Mouse (Mus musculus): ENCODE results near the gene Gm8720. TPM values are rescaled to one million over a fixed set of nuclear protein-coding genes. Genes with fewer than 3 reads are reported as not detected.
"Not testable (repeated sequence)": the region's sequence is repeated elsewhere in the genome, so short reads cannot be mapped to it uniquely, and the experiment has no call there.

The Gm8720 gene
- not detected in 2 replicates for polyA plus RNA-seq (2015; fragmentation: Nextera tagmentation; extraction: Ambion mirVana)

GRCm38 (mm10) chr7:23067356-23067755 lies at the start of gene Gm8720:
TSS of gene Gm8720 (minus strand) at chr7:23067456.
- not testable (repeated sequence) for H3K4me3 ChIP-seq; H3K27ac ChIP-seq (replicated peaks); H3K9me3 ChIP-seq; ATAC-seq (ENCODE audit: low read depth); H3K9ac ChIP-seq; H3K36me3 ChIP-seq; H3K4me1 ChIP-seq (replicated peaks); H3K27me3 ChIP-seq; H3K4me2 ChIP-seq
- no CpG with 5 or more reads among the region's 1 CpGs for WGBS

- not testable (repeated sequence) for H3K9ac ChIP-seq; H3K27me3 ChIP-seq; H3K4me3 ChIP-seq; H3K27ac ChIP-seq (replicated peaks); H3K9me3 ChIP-seq; H3K4me2 ChIP-seq; H3K4me1 ChIP-seq (replicated peaks); ATAC-seq (ENCODE audit: low read depth); H3K36me3 ChIP-seq
- WGBS: no CpG with 5 or more reads among the region's 1 CpGs
Observed at GRCm38 (mm10) chr7:23055240-23055639, 12.0 kb downstream of the Gm8720 start, which contains the start of gene Vmn1r163. TSS of gene Vmn1r163 (plus strand) at chr7:23055540.

GRCm38 (mm10) chr7:23019823-23020222 lies 47.4 kb downstream of the Gm8720 start, which contains the start of gene Gm4216:
TSS of gene Gm4216 (minus strand) at chr7:23019923.
- H3K4me3 ChIP-seq; H3K4me2 ChIP-seq; H3K9ac ChIP-seq; H3K27me3 ChIP-seq; H3K9me3 ChIP-seq; ATAC-seq (ENCODE audit: low read depth); H3K36me3 ChIP-seq; H3K27ac ChIP-seq (replicated peaks); H3K4me1 ChIP-seq (replicated peaks): not testable (repeated sequence)
- no CpG with 5 or more reads among the region's 3 CpGs for WGBS

Other genes with a start within 250 kb of the Gm8720 start
- not detected in 2 replicates for gene Vmn1r159, start 223.9 kb downstream of the Gm8720 start, polyA plus RNA-seq (2015; fragmentation: Nextera tagmentation; extraction: Ambion mirVana)
- gene Vmn1r160, start 196.2 kb downstream of the Gm8720 start, polyA plus RNA-seq (2015; fragmentation: Nextera tagmentation; extraction: Ambion mirVana): not detected in 2 replicates
- not detected in 2 replicates for gene Gm4214, start 82.8 kb downstream of the Gm8720 start, polyA plus RNA-seq (2015; fragmentation: Nextera tagmentation; extraction: Ambion mirVana)
- not detected in 2 replicates for gene Gm4216, start 47.5 kb downstream of the Gm8720 start, polyA plus RNA-seq (2015; fragmentation: Nextera tagmentation; extraction: Ambion mirVana)
- gene Vmn1r163, start 11.9 kb downstream of the Gm8720 start, polyA plus RNA-seq (2015; fragmentation: Nextera tagmentation; extraction: Ambion mirVana): not detected in 2 replicates
- not detected in 2 replicates for gene Gm10662, start 77.0 kb upstream of the Gm8720 start, polyA plus RNA-seq (2015; fragmentation: Nextera tagmentation; extraction: Ambion mirVana)
- gene Vmn1r165, start 149.9 kb upstream of the Gm8720 start, polyA plus RNA-seq (2015; fragmentation: Nextera tagmentation; extraction: Ambion mirVana): not detected in 2 replicates
- gene Vmn1r166, start 184.2 kb upstream of the Gm8720 start, polyA plus RNA-seq (2015; fragmentation: Nextera tagmentation; extraction: Ambion mirVana): not detected in 2 replicates
- gene Gm6902, start 211.4 kb upstream of the Gm8720 start, polyA plus RNA-seq (2015; fragmentation: Nextera tagmentation; extraction: Ambion mirVana): not detected in 2 replicates
- not detected in 2 replicates for gene Nlrp4e, start 233.7 kb upstream of the Gm8720 start, polyA plus RNA-seq (2015; fragmentation: Nextera tagmentation; extraction: Ambion mirVana)

Measured in neural tube, embryonic 13.5 days (tissue).